Mouse (Mus musculus) CD4-positive, CD25-positive, alpha-beta regulatory T cell, adult 9 weeks (primary cell): ENCODE results near the gene Col6a1. TPM values are rescaled to one million over a fixed set of nuclear protein-coding genes. Genes with fewer than 3 reads are reported as not detected.

Experiments used
- polyA plus RNA-seq: library from polyadenylated mRNA; unstranded; fragments of 100-300 nt; shearing (Covaris generic); gene quantifications from one replicate; pipeline ENCODE4 v1.2.1, GENCODE M21; 2017

The Col6a1 gene
- not detected for polyA plus RNA-seq

GRCm38 (mm10) chr10:76725682-76726285 lies at the start of gene Col6a1:
Gene Col6a1, minus strand, starts transcription at chr10:76726168.

Other genes with a start within 250 kb of the Col6a1 start
- gene Lss, start 194.6 kb downstream of the Col6a1 start, polyA plus RNA-seq, result 22.4 TPM
- not detected for gene Spatc1l, start 163.9 kb downstream of the Col6a1 start, polyA plus RNA-seq
- not detected for gene Ftcd, start 150.5 kb downstream of the Col6a1 start, polyA plus RNA-seq
- gene Col6a2, start 102.5 kb downstream of the Col6a1 start, polyA plus RNA-seq, result not detected
- gene Pcbp3, start 235.7 kb upstream of the Col6a1 start, polyA plus RNA-seq, result 11.2 TPM